Mouse (Mus musculus) adrenal gland, adult (tissue): Measurements from ENCODE around the gene Olfr160.

Experiments
- DNase-seq, 2 experiments: peaks; one replicate each; pipeline ENCODE4 v3.0.0; 2022 to 2023; ENCODE audit warnings: low spot score in 1 of 2; ENCODE audit not compliant: inconsistent age in 2 of 2

Olfr160 gene

GRCm38 (mm10) chr9:37716150-37716549 is at the start of gene Olfr160:
Gene Olfr160 (minus strand): TSS chr9:37716250.
- no peak for DNase-seq

- DNase-seq: peak; percentile 48 to 77
These were observed 46.5 kb upstream of the Olfr160 start for GRCm38 (mm10) chr9:37762541-37762940.

GRCm38 (mm10) chr9:37761728-37762127 is 45.7 kb upstream of the Olfr160 start:
- DNase-seq: no peak

- peak; percentile 26 to 80 for DNase-seq
These were observed 36.0 kb upstream of the Olfr160 start for GRCm38 (mm10) chr9:37752006-37752405.

- DNase-seq: peak in 1 of 2 experiments; percentile 21
These were observed 35.4 kb upstream of the Olfr160 start for GRCm38 (mm10) chr9:37751467-37751866.

GRCm38 (mm10) chr9:37750319-37751075 is 34.4 kb upstream of the Olfr160 start:
- no peak for DNase-seq

GRCm38 (mm10) chr9:37744806-37745205 is 28.8 kb upstream of the Olfr160 start, which contains the start of gene Olfr874:
Gene Olfr874 (plus strand): TSS chr9:37745106.
- no peak for DNase-seq

GRCm38 (mm10) chr9:37734310-37734709 is 18.3 kb upstream of the Olfr160 start:
- no peak for DNase-seq

GRCm38 (mm10) chr9:37689970-37690686 is 25.9 kb downstream of the Olfr160 start:
- DNase-seq: peak in 1 of 2 experiments; percentile 63

- peak in 1 of 2 experiments; percentile 29 for DNase-seq
These were observed 28.1 kb downstream of the Olfr160 start for GRCm38 (mm10) chr9:37687941-37688303.

GRCm38 (mm10) chr9:37687288-37687940 is 28.6 kb downstream of the Olfr160 start:
- DNase-seq: peak in 1 of 2 experiments; percentile 43

- no peak for DNase-seq
These were observed 34.9 kb downstream of the Olfr160 start for GRCm38 (mm10) chr9:37681123-37681522.

GRCm38 (mm10) chr9:37675287-37675686 is 40.8 kb downstream of the Olfr160 start:
- no peak for DNase-seq

- no peak for DNase-seq
These were observed 45.8 kb downstream of the Olfr160 start for GRCm38 (mm10) chr9:37670261-37670660.

- no peak for DNase-seq
These were observed 46.4 kb downstream of the Olfr160 start for GRCm38 (mm10) chr9:37669678-37670077.

- DNase-seq: peak in 1 of 2 experiments; percentile 41
These were observed 46.9 kb downstream of the Olfr160 start, which contains the start of gene Panx3 for GRCm38 (mm10) chr9:37669115-37669514. Gene Panx3 (minus strand): TSS chr9:37669235.

- no peak for DNase-seq
These were observed 50.0 kb downstream of the Olfr160 start for GRCm38 (mm10) chr9:37666045-37666444.

- no peak for DNase-seq
These were observed 51.4 kb downstream of the Olfr160 start for GRCm38 (mm10) chr9:37664604-37665003.

- DNase-seq: no peak
These were observed 52.8 kb downstream of the Olfr160 start for GRCm38 (mm10) chr9:37663210-37663609.

GRCm38 (mm10) chr9:37659413-37659812 is 56.6 kb downstream of the Olfr160 start:
- no peak for DNase-seq
